Mouse (Mus musculus) T-helper 2 cell (primary cell): ENCODE data around the gene Galntl6.

Experiments
- in situ Hi-C: fragments of 300-600 bp; cut with MboI, MseI; formaldehyde crosslinking; loops from one replicate; pipeline ENCODE4 v1.15.1; 2025; ENCODE audit warnings: high pct_unique_total_duplicates

Gene Galntl6

DNA sequence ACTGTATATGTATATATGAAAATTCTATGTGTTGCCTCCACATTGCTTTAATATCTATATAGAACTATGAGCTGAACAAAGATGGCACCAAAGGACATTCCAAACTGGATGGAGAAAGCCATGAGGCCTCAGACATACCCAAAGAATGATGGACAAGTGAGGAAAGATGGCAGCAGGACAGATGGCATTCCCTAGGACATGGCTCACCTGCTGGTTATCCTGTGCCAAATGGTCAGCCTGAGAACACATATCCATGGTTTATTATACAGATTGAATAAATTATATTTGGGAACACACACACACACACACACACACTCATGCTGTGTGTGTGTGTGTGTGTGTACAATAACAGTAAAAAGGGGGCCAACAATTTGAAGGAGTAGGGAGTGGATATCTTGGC is 1063.4 kb downstream of the Galntl6 start:
- in situ Hi-C loops: no loop called here

DNA sequence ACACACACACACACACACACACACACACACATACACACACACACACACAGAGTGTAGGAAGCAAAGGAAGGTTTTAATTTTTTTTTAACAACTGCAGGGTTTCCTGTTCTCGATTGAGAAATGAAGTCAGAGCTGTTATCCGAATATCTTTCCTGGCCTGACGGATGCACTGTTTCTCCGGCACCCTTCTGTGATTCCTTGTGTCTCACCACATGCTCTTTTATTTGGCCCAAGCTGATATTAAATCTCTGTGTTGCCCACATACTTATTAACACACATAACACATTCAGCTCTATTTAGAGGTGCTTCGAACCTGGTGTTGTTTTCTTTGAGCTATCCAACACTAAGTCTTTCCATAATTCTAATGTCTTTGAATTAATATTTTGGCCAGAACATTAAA is 1069.0 kb downstream of the Galntl6 start:
- in situ Hi-C loops: no loop called here

- in situ Hi-C loops: no loop called here
These were observed 1069.7 kb downstream of the Galntl6 start for GRCm38 (mm10) chr8:57842462-57843391.

GRCm38 (mm10) chr8:57841446-57841845 is 1071.0 kb downstream of the Galntl6 start:
- in situ Hi-C loops: no loop called here

DNA sequence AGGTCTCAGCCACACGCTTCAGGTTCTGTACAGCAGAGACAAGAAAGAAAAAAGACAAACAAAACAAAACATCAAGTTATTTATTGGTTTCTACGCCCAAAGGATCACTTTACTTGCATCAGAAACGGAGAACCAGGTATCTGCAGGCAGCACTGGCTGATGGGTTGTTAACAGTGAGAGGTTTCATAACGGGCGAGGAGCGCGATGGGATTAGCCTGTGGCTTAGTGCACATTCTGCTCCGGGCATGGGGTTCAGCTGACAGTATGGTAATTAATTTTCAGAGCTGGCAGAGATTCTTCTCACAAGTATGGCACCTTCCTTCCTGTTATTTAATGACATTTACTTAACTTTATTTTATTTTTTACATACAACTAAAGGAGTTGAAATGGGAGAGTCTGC is 1075.1 kb downstream of the Galntl6 start:
- in situ Hi-C loops: no loop called here

GRCm38 (mm10) chr8:57836981-57837380 is 1075.5 kb downstream of the Galntl6 start:
- in situ Hi-C loops: no loop called here

DNA sequence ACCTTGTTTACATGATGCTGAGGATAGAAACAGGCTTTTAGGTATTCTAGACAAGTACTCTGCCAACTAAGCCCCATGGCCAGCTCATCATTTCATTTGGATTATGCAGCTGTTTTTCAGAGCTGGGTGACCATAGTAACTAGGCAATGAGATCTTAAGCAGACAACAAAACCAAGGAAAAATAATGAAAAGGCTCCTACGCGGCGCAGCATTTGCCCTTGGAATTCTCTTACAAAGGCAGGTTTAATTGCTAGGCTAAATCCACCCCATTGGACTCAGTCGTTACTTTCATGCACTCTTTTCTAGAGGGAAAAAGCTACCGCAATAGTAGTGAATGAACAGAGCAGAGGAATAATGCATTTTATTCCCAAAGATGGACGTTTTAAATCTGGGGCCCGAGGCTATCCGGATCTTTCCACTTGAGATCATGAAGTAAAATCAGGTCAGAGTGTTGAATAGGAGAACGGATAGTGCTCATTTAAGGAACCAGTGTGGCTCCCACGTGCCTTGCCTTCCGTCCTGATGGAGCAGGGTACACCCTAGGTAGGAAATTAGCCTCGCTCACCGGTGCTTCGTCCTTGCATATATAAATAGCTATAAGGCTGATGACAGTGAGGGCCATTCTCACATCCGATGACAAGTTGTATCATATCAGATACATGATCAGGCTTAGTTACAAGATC is 1076.1 kb downstream of the Galntl6 start:
- in situ Hi-C loops: no loop called here

DNA sequence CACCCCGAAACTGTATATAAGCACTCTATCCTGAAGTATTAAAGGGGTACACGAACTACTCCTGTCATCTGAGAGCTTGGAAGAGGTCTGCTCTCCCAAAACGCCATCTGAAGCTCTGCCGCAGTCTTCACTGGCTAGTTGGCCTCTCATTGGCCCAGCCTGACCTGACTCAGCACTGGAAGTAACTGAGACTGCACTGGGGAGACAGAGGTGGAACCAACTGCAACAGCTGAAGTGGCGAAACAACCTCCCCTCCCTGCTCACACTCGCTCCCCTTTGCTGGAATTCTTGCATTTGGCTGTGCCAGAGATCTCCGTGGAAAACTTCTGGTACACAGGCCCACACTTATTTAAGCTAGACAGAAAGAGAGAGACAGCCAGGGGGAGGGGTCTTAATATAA is 1089.3 kb downstream of the Galntl6 start:
- in situ Hi-C loops: no loop called here

DNA sequence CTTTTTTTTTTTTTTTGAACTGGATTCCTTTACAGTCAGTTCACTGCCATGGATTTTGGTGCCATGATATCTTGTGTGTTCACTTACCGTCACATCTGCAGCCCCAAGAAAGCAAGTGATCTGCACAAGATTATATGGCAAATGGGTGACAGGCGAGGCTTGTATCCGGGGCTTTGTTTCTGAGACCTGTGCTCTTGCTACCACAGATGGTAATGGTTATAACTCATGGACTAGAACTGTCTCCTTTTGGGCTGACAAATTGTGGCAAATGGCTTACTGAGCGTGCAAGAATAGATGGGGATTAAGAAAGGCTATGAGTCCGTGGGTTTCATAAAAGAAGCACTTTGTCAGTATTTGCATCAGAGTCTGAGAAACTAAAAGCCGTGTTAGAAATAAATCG is 1096.4 kb downstream of the Galntl6 start:
- in situ Hi-C loops: no loop called here

GRCm38 (mm10) chr8:57807060-57807459 is 1105.4 kb downstream of the Galntl6 start:
- in situ Hi-C loops: no loop called here

DNA sequence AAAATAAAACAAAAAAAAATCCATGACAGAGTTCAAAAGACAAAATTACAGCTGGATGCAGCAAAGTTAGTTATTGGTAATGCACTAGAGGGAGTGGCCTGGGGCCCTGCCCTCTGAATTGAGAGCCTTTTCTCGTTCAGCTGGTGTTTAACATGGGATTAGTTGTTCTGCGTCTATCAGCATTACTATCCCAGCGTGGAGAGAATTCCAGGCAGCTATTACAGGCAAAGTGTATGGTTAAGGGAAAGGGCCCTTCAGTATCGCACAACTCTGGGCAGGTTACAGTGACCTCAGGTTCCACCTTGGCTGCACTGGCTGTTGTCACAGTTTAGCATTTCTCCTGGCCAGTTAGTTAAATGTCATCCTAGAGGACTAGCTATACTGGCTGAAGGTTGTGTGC is 1107.3 kb downstream of the Galntl6 start:
- in situ Hi-C loops: no loop called here

DNA sequence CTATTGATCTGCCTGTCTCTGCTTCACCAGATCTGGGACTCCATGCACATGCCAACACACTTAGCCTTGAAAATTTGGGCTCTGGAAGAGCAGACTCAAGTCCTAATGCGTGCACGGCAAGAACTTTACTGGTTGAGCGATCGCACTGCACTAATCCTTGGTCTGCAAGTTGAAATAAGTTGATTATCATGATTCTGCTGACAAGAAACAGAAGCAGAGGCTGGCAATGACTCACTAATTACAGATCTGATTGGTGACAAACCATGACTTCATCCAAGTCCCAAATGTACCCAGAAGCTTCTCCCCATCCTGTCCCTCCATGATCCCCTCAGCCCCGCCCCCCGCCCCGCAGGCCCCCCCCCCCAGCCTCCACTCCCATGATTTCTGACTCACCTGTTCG is 1108.6 kb downstream of the Galntl6 start:
- in situ Hi-C loops: no loop called here

GRCm38 (mm10) chr8:57801197-57801596 is 1111.2 kb downstream of the Galntl6 start:
- in situ Hi-C loops: no loop called here

GRCm38 (mm10) chr8:57800327-57800726 is 1112.1 kb downstream of the Galntl6 start:
- in situ Hi-C loops: no loop called here

- in situ Hi-C loops: loop anchor here (5.0 kb wide), 4 partner anchors 58 to 368 kb away; no protein-coding TSS in a partner anchor
These were observed 1112.6 kb downstream of the Galntl6 start for GRCm38 (mm10) chr8:57799797-57800204.

- in situ Hi-C loops: no loop called here
These were observed 1119.0 kb downstream of the Galntl6 start for GRCm38 (mm10) chr8:57793455-57793854.

DNA sequence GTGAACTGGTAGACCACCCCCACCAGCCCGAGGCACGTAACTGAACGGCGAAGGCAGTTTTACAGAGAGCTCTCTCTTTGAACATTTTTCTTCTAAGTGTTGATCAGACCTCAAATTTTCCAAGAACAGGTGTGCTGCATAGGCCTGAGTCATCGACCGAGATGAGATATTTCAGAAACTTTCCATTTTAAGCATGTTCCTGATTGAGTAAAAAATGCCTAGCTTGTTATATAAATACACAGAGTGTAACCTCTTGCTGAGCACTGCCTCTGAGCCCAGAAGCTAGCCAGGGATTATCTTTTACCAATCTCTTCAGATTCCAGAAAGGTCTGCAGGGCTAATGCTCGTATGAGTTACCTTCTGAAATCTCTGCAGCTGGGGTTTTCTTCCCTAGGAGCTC is 1120.2 kb downstream of the Galntl6 start:
- in situ Hi-C loops: no loop called here

GRCm38 (mm10) chr8:57791309-57791721 is 1121.1 kb downstream of the Galntl6 start:
- in situ Hi-C loops: no loop called here

DNA sequence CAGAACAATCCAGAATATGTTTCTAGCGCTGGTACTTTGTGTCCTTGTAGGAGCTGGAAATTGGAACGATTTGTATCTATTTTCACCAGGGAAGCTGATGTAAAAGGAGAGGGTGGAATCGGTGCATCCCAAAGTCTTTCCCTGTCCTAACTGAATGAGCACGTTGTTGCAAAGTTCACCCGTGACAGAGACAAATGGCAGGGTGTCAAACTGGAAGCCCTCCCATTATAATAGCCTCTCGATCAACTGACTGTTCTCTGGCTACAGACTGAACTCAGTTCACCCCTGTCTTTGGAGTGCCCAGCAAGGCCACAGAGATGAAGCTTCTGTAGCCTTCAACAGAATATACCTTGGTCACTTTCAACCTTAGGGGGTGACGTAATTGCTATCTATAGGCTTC is 1132.9 kb downstream of the Galntl6 start:
- in situ Hi-C loops: no loop called here

GRCm38 (mm10) chr8:57777988-57778721 is 1134.3 kb downstream of the Galntl6 start:
- in situ Hi-C loops: no loop called here

- in situ Hi-C loops: no loop called here
These were observed 1135.7 kb downstream of the Galntl6 start for GRCm38 (mm10) chr8:57776723-57777122.

DNA sequence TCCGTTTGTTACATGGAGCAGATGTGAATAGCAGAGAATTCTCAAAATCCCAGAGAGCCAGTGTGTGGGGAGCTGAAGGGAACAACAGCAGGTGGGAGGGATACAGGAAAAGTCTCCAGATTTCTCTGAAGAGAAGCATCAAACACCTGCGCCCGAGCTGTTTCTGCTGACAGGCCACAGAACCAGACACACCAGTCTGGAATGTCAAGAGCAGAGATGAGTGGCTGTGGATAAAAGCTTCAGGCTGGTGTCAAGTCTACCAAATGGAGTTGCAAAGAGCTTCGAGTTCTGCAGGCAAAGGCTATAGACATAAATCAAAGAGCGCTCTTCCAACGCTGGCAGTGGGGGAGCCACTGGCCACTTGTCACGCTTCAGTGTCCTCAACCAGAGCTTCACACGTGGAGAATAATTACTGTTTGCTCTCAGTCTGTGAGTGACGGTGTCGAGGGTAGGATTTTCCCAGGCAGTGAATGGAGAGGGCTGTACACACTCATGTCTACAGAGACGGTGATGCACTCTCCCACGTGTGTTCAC is 1139.6 kb downstream of the Galntl6 start:
- in situ Hi-C loops: no loop called here
